Mouse (Mus musculus) CD4-positive helper T cell, adult 2 months (primary cell): ENCODE results near the gene Gm49354.

Source experiments
- DNase-seq: peaks from one replicate; pipeline ENCODE4 v3.0.0-alpha.2; 2012; ENCODE audit warnings: low read depth, missing footprints, low spot score

The Gm49354 gene

GRCm38 (mm10) chr13:59782145-59782544 is at the start of gene Gm49354:
Gm49354 (minus strand) TSS chr13:59782245.
- no peak for DNase-seq

GRCm38 (mm10) chr13:59825966-59826365 is 43.9 kb upstream of the Gm49354 start:
- DNase-seq, result no peak

- peak; percentile 98 for DNase-seq
Measured at GRCm38 (mm10) chr13:59822507-59823462, 40.7 kb upstream of the Gm49354 start, which contains the start of gene Tut7. Tut7 (minus strand) TSS chr13:59823147.

GRCm38 (mm10) chr13:59820836-59821235 is 38.8 kb upstream of the Gm49354 start:
- no peak for DNase-seq

GRCm38 (mm10) chr13:59820114-59820513 is 38.1 kb upstream of the Gm49354 start:
- no peak for DNase-seq

- no peak for DNase-seq
Measured at GRCm38 (mm10) chr13:59817352-59817751, 35.3 kb upstream of the Gm49354 start.

GRCm38 (mm10) chr13:59814109-59814591 is 32.1 kb upstream of the Gm49354 start:
- no peak for DNase-seq

- DNase-seq, result no peak
Measured at GRCm38 (mm10) chr13:59811581-59811980, 29.5 kb upstream of the Gm49354 start.

GRCm38 (mm10) chr13:59801000-59801399 is 19.0 kb upstream of the Gm49354 start:
- no peak for DNase-seq

GRCm38 (mm10) chr13:59800077-59800476 is 18.0 kb upstream of the Gm49354 start:
- no peak for DNase-seq

GRCm38 (mm10) chr13:59798306-59798705 is 16.3 kb upstream of the Gm49354 start:
- DNase-seq, result no peak

GRCm38 (mm10) chr13:59796466-59796848 is 14.4 kb upstream of the Gm49354 start:
- DNase-seq, result no peak

GRCm38 (mm10) chr13:59795807-59796465 is 13.9 kb upstream of the Gm49354 start:
- no peak for DNase-seq

GRCm38 (mm10) chr13:59794786-59795185 is 12.7 kb upstream of the Gm49354 start:
- DNase-seq, result no peak

- peak; percentile 35 for DNase-seq
Measured at GRCm38 (mm10) chr13:59779744-59780264, 2.2 kb downstream of the Gm49354 start.

- DNase-seq, result peak; percentile 41
Measured at GRCm38 (mm10) chr13:59779213-59779612, 2.8 kb downstream of the Gm49354 start.

GRCm38 (mm10) chr13:59775168-59775567 is 6.9 kb downstream of the Gm49354 start:
- no peak for DNase-seq

GRCm38 (mm10) chr13:59771257-59771656 is 10.8 kb downstream of the Gm49354 start:
- peak; percentile 60 for DNase-seq

GRCm38 (mm10) chr13:59770847-59771246 is 11.2 kb downstream of the Gm49354 start:
- peak; percentile 49 for DNase-seq

GRCm38 (mm10) chr13:59770164-59770562 is 11.9 kb downstream of the Gm49354 start:
- peak; percentile 91 for DNase-seq

GRCm38 (mm10) chr13:59769296-59770163 is 12.5 kb downstream of the Gm49354 start, which contains the start of gene Isca1:
Isca1 (minus strand) TSS chr13:59769810.
- peak; percentile 99 for DNase-seq
